Mouse (Mus musculus): Measurements from ENCODE around the gene Lgr6. TPM values are rescaled to one million over a fixed set of nuclear protein-coding genes. Genes with fewer than 3 reads are reported as not detected.

Gene Lgr6
- polyA plus RNA-seq, 2 experiments: 3.2 to 8.3 TPM

- Histone ChIP-seq H3K9me3 (ENCODE audit: control insufficient read depth, low read length) (no peaks in the 10 kb centered on the region), H3K36me3 (ENCODE audit: control insufficient read depth, insufficient read depth, low read length) (peaks cover 6% of the 10 kb centered on the region; the same call in 1 of the 2 replicates), H3K27ac (replicated peaks; ENCODE audit: low read depth, low read length) (peak overlapping the region; percentile 90; the same call in 1 of the 2 replicates), H3K4me2 (replicated peaks; ENCODE audit: low read depth, low read length, severe bottlenecking) (peak overlapping the region; percentile 90), H3K4me3 (replicated peaks; ENCODE audit: low read length) (peak overlapping the region; percentile 98), H3K4me1 (ENCODE audit: control insufficient read depth, insufficient read depth, low read length) (peaks cover 22% of the 10 kb centered on the region), H3K9ac (ENCODE audit: low read depth, low read length, severe bottlenecking) (peak overlapping the region; percentile 94), H3K27me3 (ENCODE audit: control insufficient read depth, insufficient read depth, low read length) (peaks cover 3% of the 10 kb centered on the region; the same call in 1 of the 2 replicates)
- TF ChIP-seq POLR2A (IDR thresholded peaks at IDR 0.05; ENCODE audit: borderline replicate concordance, extremely low read depth, insufficient read depth, insufficient read length): no peak
- no peak for DNase-seq (ENCODE audit: low spot score)
- ATAC-seq (ENCODE audit: low FRiP score, low read depth): 0 out of 2 replicates have a peak, but pooled peaks have one; percentile 13
- WGBS: 4% methylated on average over 7 of the region's 7 CpGs
Observed at GRCm38 (mm10) chr1:135147702-135148058, 42.6 kb upstream of the Lgr6 start.

DNA sequence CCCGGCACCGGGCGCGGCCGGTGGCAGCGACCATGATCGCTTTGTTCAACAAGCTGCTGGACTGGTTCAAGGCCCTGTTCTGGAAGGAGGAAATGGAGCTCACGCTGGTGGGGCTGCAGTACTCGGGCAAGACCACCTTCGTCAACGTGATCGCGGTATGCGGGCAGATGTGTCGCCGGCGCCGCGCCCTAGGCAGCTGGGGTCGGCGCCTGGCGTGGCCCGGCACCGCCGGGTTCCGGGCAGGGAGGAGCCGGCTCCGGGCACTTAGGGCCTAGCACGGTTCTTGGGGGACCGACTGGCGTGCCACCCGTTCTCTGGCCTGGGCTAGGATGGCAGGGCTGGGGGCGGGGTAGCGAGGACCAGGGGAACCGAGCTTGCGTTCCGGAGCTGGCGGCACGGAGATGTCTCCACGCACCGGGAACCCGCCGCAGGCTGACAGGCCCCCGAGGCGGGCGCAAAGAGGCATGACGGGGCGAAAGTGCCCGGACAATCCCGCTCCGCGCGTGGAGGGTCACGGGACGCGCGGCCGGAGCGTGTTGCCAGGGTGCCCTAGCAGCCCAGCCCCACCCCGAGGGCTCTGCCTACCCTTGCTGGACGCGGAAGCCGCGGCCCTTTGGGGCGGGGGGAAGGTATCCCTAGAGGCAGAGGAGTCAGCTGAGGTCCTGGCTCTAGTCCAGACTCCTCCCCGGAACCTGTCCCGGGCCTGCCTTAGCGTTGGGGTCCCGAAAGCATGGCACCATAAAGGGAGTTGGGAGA lies 42.0 kb upstream of the Lgr6 start:
- Histone ChIP-seq H3K4me3 (replicated peaks; ENCODE audit: low read length) (peak overlapping the region; percentile 98), H3K27me3 (ENCODE audit: control insufficient read depth, insufficient read depth, low read length) (peaks cover 3% of the 10 kb centered on the region; the same call in 1 of the 2 replicates), H3K4me1 (ENCODE audit: control insufficient read depth, insufficient read depth, low read length) (peaks cover 20% of the 10 kb centered on the region), H3K9me3 (ENCODE audit: control insufficient read depth, low read length) (no peaks in the 10 kb centered on the region), H3K4me2 (replicated peaks; ENCODE audit: low read depth, low read length, severe bottlenecking) (peak overlapping the region; percentile 90), H3K9ac (ENCODE audit: low read depth, low read length, severe bottlenecking) (peak overlapping the region; percentile 94), H3K27ac (replicated peaks; ENCODE audit: low read depth, low read length) (peak overlapping the region; percentile 90), H3K36me3 (ENCODE audit: control insufficient read depth, insufficient read depth, low read length) (peaks cover under 1% of the 10 kb centered on the region; the same call in 1 of the 2 replicates)
- no peak for TF ChIP-seq POLR2A (IDR thresholded peaks at IDR 0.05; ENCODE audit: borderline replicate concordance, extremely low read depth, insufficient read depth, insufficient read length)
- whole genome bisulfite sequencing: 1% methylated on average over 58 of the region's 69 CpGs
- ATAC-seq (ENCODE audit: low FRiP score, low read depth): peak; percentile 54
- peak; percentile 82 for DNase-seq (ENCODE audit: low spot score)

- peaks cover 3% of the 10 kb centered on the region; the same call in 1 of the 2 replicates for H3K27me3 ChIP-seq (ENCODE audit: control insufficient read depth, insufficient read depth, low read length)
- peak; percentile 81 for DNase-seq (ENCODE audit: low spot score)
- peak; percentile 89; the same call in 1 of the 2 replicates for TF ChIP-seq POLR2A (IDR thresholded peaks at IDR 0.05; ENCODE audit: borderline replicate concordance, extremely low read depth, insufficient read depth, insufficient read length)
- peak within 1 kb of the TSS; percentile 90 for H3K4me2 ChIP-seq (replicated peaks; ENCODE audit: low read depth, low read length, severe bottlenecking)
- no peaks in the 10 kb centered on the region; the same call in 1 of the 2 replicates for H3K36me3 ChIP-seq (ENCODE audit: control insufficient read depth, insufficient read depth, low read length)
- peak within 1 kb of the TSS; percentile 98 for H3K4me3 ChIP-seq (replicated peaks; ENCODE audit: low read length)
- H3K27ac ChIP-seq (replicated peaks; ENCODE audit: low read depth, low read length): peak within 1 kb of the TSS; percentile 90
- peak; percentile 88 for ATAC-seq (ENCODE audit: low FRiP score, low read depth)
- peaks cover 20% of the 10 kb centered on the region for H3K4me1 ChIP-seq (ENCODE audit: control insufficient read depth, insufficient read depth, low read length)
- peak within 1 kb of the TSS; percentile 94 for H3K9ac ChIP-seq (ENCODE audit: low read depth, low read length, severe bottlenecking)
- under 1% methylated on average over 61 of the region's 78 CpGs for WGBS
- H3K9me3 ChIP-seq (ENCODE audit: control insufficient read depth, low read length): no peaks in the 10 kb centered on the region
Observed at GRCm38 (mm10) chr1:135146077-135146945, 41.2 kb upstream of the Lgr6 start, which contains the start of gene Arl8a. Gene Arl8a (plus strand): TSS chr1:135146824.

DNA sequence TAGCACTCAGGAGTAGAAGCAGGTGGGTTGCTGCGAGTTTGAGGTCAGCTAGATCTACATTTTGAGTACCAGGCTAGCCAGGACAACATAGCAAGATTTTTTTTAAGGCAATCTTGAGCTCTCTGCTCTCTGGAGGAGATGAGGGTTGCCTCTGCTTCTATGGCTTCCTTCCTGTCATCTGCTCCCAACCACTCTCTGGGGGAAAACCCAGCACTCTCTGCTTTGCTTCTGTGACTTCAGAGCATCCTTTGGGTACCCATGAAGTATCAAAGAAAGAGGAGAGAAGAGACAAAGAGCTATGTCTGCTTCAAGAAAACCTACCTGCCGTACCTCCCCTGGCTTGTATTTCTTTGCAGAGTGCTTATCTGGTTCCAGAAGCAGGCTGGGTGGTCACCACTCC lies 38.9 kb upstream of the Lgr6 start:
- H3K4me3 ChIP-seq (replicated peaks; ENCODE audit: low read length): no peak overlapping the region
- DNase-seq (ENCODE audit: low spot score): no peak

DNA sequence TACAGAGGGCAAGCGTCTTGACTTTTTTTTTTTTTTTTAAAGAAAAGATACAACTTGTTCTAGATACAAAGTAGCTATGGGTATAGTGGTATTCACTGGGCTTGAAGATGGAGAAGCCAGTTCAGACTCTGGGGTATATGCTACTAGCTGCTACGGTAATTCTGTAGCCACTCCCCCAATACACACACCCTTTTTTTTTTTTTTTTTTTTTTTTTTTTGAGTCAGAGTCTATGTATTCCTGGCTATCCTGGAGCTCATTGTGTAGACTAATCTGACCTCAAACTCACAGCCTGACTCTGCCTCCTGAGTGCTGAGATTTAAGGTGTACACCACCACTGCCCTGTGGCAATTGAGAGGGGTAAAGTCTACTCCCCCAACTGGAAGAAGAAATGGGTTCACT lies 37.4 kb upstream of the Lgr6 start:
- ATAC-seq (ENCODE audit: low FRiP score, low read depth) (no peak), DNase-seq (ENCODE audit: low spot score) (no peak)
- Histone ChIP-seq H3K4me1 (ENCODE audit: control insufficient read depth, insufficient read depth, low read length) (peaks cover 6% of the 10 kb centered on the region; the same call in 1 of the 2 replicates), H3K27ac (replicated peaks; ENCODE audit: low read depth, low read length) (no peak overlapping the region), H3K4me2 (replicated peaks; ENCODE audit: low read depth, low read length, severe bottlenecking) (no peak overlapping the region), H3K27me3 (ENCODE audit: control insufficient read depth, insufficient read depth, low read length) (peaks cover 3% of the 10 kb centered on the region; the same call in 1 of the 2 replicates), H3K9ac (ENCODE audit: low read depth, low read length, severe bottlenecking) (no peak overlapping the region), H3K36me3 (ENCODE audit: control insufficient read depth, insufficient read depth, low read length) (no peaks in the 10 kb centered on the region), H3K9me3 (ENCODE audit: control insufficient read depth, low read length) (no peaks in the 10 kb centered on the region), H3K4me3 (replicated peaks; ENCODE audit: low read length) (no peak overlapping the region)
- TF ChIP-seq POLR2A (IDR thresholded peaks at IDR 0.05; ENCODE audit: borderline replicate concordance, extremely low read depth, insufficient read depth, insufficient read length): no peak
- WGBS: 38% methylated on average over 2 of the region's 2 CpGs

More for the DNA sequence above, 38.9 kb upstream of the Lgr6 start:
- WGBS: 82% methylated on average over 2 of the region's 2 CpGs
- Histone ChIP-seq H3K36me3 (ENCODE audit: control insufficient read depth, insufficient read depth, low read length) (no peaks in the 10 kb centered on the region), H3K27ac (replicated peaks; ENCODE audit: low read depth, low read length) (no peak overlapping the region), H3K4me1 (ENCODE audit: control insufficient read depth, insufficient read depth, low read length) (peaks cover 17% of the 10 kb centered on the region), H3K27me3 (ENCODE audit: control insufficient read depth, insufficient read depth, low read length) (peaks cover 3% of the 10 kb centered on the region; the same call in 1 of the 2 replicates), H3K9ac (ENCODE audit: low read depth, low read length, severe bottlenecking) (no peak overlapping the region), H3K9me3 (ENCODE audit: control insufficient read depth, low read length) (no peaks in the 10 kb centered on the region), H3K4me2 (replicated peaks; ENCODE audit: low read depth, low read length, severe bottlenecking) (no peak overlapping the region)
- TF ChIP-seq POLR2A (IDR thresholded peaks at IDR 0.05; ENCODE audit: borderline replicate concordance, extremely low read depth, insufficient read depth, insufficient read length): no peak
- ATAC-seq (ENCODE audit: low FRiP score, low read depth): no peak

Measured in limb, embryonic 14.5 days (tissue).